Mouse (Mus musculus) limb, embryonic 12.5 days (tissue): Measurements from ENCODE around the gene Gjd2. TPM values are rescaled to one million over a fixed set of nuclear protein-coding genes. Genes with fewer than 3 reads are reported as not detected.

Source experiments
- ATAC-seq: fragments of 200-750 bp; cut with Nextera tagmentation; 2 replicates; pipeline ENCODE4 v1.8.0; 2017; ENCODE audit warnings: low read depth, moderate TSS enrichment; ENCODE audit not compliant: insufficient number of reproducible peaks, insufficient read depth, low FRiP score, low TSS enrichment
- H3K27ac ChIP-seq: fragments of 300-500 bp; sonication (generic); 2 replicates; pipeline ENCODE4 v1.5.1; 2016; ENCODE audit warnings: mild to moderate bottlenecking, moderate library complexity
- H3K27me3 ChIP-seq: fragments of 300-500 bp; sonication (generic); 2 replicates; pipeline ENCODE4 v1.6.1; 2016; ENCODE audit warnings: mild to moderate bottlenecking, moderate library complexity
- H3K36me3 ChIP-seq: fragments of 300-500 bp; sonication (generic); 2 replicates; pipeline ENCODE4 v1.6.1; 2016; ENCODE audit warnings: mild to moderate bottlenecking, moderate library complexity
- H3K4me1 ChIP-seq: fragments of 300-500 bp; sonication (generic); replicated peaks from 2 replicates; pipeline ENCODE4 v1.6.1; 2016
- H3K4me2 ChIP-seq: fragments of 300-500 bp; sonication (generic); 2 replicates; pipeline ENCODE4 v1.6.1; 2016; ENCODE audit warnings: mild to moderate bottlenecking, moderate library complexity
- H3K4me3 ChIP-seq: fragments of 300-500 bp; sonication (generic); replicated peaks from 2 replicates; pipeline ENCODE4 v1.5.1; 2016; ENCODE audit warnings: mild to moderate bottlenecking
- H3K9ac ChIP-seq: fragments of 300-500 bp; sonication (generic); replicated peaks from 2 replicates; pipeline ENCODE4 v1.6.1; 2016; ENCODE audit warnings: mild to moderate bottlenecking, moderate library complexity
- H3K9me3 ChIP-seq: fragments of 300-500 bp; sonication (generic); 2 replicates; pipeline ENCODE4 v1.6.1; 2016; ENCODE audit warnings: mild to moderate bottlenecking, moderate library complexity
- WGBS: fragments of 180-500 bp; shearing (Covaris S2); methylation state at CpG from one replicate; pipeline ENCODE4 v1.1.7; 2016; 5-methylcytosine and 5-hydroxymethylcytosine counted together
- polyA plus RNA-seq: library from polyadenylated mRNA; unstranded; fragments of >200 nt; fragmentation: Nextera tagmentation; extraction: Ambion mirVana; gene quantifications from 2 replicates; pipeline ENCODE4 v1.2.1, GENCODE M21; 2016

The Gjd2 gene
- polyA plus RNA-seq, 1 experiment from 2014 or later: not detected

GRCm38 (mm10) chr2:114012749-114013211 lies 639 bp downstream of the Gjd2 start:
- Histone ChIP-seq H3K9ac (no peak overlapping the region), H3K4me3 (peak overlapping the region; percentile 44), H3K4me1 (peaks cover 8% of the 10 kb centered on the region), H3K36me3 (no peaks in the 10 kb centered on the region), H3K27me3 (peaks cover 64% of the 10 kb centered on the region), H3K9me3 (no peaks in the 10 kb centered on the region), H3K27ac (no peak overlapping the region), H3K4me2 (peak overlapping the region; percentile 76)
- no peak for ATAC-seq
- 4% methylated on average over 19 of the region's 19 CpGs for WGBS

GRCm38 (mm10) chr2:114011838-114012237 lies 1.6 kb downstream of the Gjd2 start:
- 53% methylated on average over 4 of the region's 4 CpGs for WGBS
- 0 out of 2 replicates have a peak, but pooled peaks have one; percentile 24 for ATAC-seq

GRCm38 (mm10) chr2:114008321-114008720 lies 5.1 kb downstream of the Gjd2 start:
- Histone ChIP-seq H3K27ac (no peak overlapping the region), H3K9me3 (no peaks in the 10 kb centered on the region), H3K9ac (no peak overlapping the region), H3K4me3 (no peak overlapping the region), H3K4me2 (no peak overlapping the region), H3K4me1 (peaks cover 2% of the 10 kb centered on the region), H3K27me3 (peaks cover 26% of the 10 kb centered on the region), H3K36me3 (no peaks in the 10 kb centered on the region)
- no peak for ATAC-seq
- 81% methylated on average over 2 of the region's 2 CpGs for WGBS

More at GRCm38 (mm10) chr2:114011838-114012237, 1.6 kb downstream of the Gjd2 start:
- Histone ChIP-seq H3K27ac (no peak overlapping the region), H3K4me1 (peaks cover 8% of the 10 kb centered on the region), H3K4me3 (no peak overlapping the region), H3K27me3 (peaks cover 56% of the 10 kb centered on the region), H3K9me3 (no peaks in the 10 kb centered on the region), H3K9ac (no peak overlapping the region), H3K36me3 (no peaks in the 10 kb centered on the region), H3K4me2 (no peak overlapping the region)

- Histone ChIP-seq H3K9me3 (no peaks in the 10 kb centered on the region), H3K4me1 (no peaks in the 10 kb centered on the region), H3K27me3 (no peaks in the 10 kb centered on the region), H3K27ac (no peak overlapping the region), H3K36me3 (no peaks in the 10 kb centered on the region), H3K4me3 (no peak overlapping the region), H3K9ac (no peak overlapping the region), H3K4me2 (no peak overlapping the region)
- ATAC-seq: no peak
- 81% methylated on average over 8 of the region's 8 CpGs for WGBS
Measured at GRCm38 (mm10) chr2:113997484-113997883, 15.9 kb downstream of the Gjd2 start.

GRCm38 (mm10) chr2:113996930-113997329 lies 16.5 kb downstream of the Gjd2 start:
- H3K36me3 ChIP-seq: no peaks in the 10 kb centered on the region
- no peaks in the 10 kb centered on the region for H3K9me3 ChIP-seq
- no peak for ATAC-seq
- no peak overlapping the region for H3K4me3 ChIP-seq
- H3K4me2 ChIP-seq: no peak overlapping the region
- H3K9ac ChIP-seq: no peak overlapping the region
- no peaks in the 10 kb centered on the region for H3K4me1 ChIP-seq
- no peak overlapping the region for H3K27ac ChIP-seq
- no peaks in the 10 kb centered on the region for H3K27me3 ChIP-seq

- no peaks in the 10 kb centered on the region for H3K36me3 ChIP-seq
- ATAC-seq: no peak
Measured at GRCm38 (mm10) chr2:113984890-113985289, 28.5 kb downstream of the Gjd2 start.

GRCm38 (mm10) chr2:113980664-113981063 lies 32.8 kb downstream of the Gjd2 start:
- H3K4me3 ChIP-seq: no peak overlapping the region
- H3K36me3 ChIP-seq: no peaks in the 10 kb centered on the region
- H3K27me3 ChIP-seq: peaks cover 4% of the 10 kb centered on the region; the same call in 1 of the 2 replicates
- H3K9ac ChIP-seq: no peak overlapping the region
- no peak overlapping the region for H3K4me2 ChIP-seq
- no peak for ATAC-seq
- WGBS: 69% methylated on average over 8 of the region's 8 CpGs
- H3K4me1 ChIP-seq: no peaks in the 10 kb centered on the region
- H3K27ac ChIP-seq: no peak overlapping the region
- H3K9me3 ChIP-seq: no peaks in the 10 kb centered on the region

More at GRCm38 (mm10) chr2:113984890-113985289, 28.5 kb downstream of the Gjd2 start:
- H3K9me3 ChIP-seq: no peaks in the 10 kb centered on the region
- H3K9ac ChIP-seq: no peak overlapping the region
- WGBS: 76% methylated on average over 2 of the region's 2 CpGs
- H3K27ac ChIP-seq: no peak overlapping the region
- H3K4me2 ChIP-seq: no peak overlapping the region
- H3K4me1 ChIP-seq: no peaks in the 10 kb centered on the region
- H3K27me3 ChIP-seq: peaks cover 4% of the 10 kb centered on the region; the same call in 1 of the 2 replicates
- H3K4me3 ChIP-seq: no peak overlapping the region

GRCm38 (mm10) chr2:113978151-113978771 lies 35.2 kb downstream of the Gjd2 start:
- no peak overlapping the region for H3K9ac ChIP-seq
- H3K4me3 ChIP-seq: no peak overlapping the region
- no peaks in the 10 kb centered on the region for H3K4me1 ChIP-seq
- ATAC-seq: no peak
- H3K36me3 ChIP-seq: no peaks in the 10 kb centered on the region
- no peaks in the 10 kb centered on the region for H3K9me3 ChIP-seq
- peaks cover 4% of the 10 kb centered on the region; the same call in 1 of the 2 replicates for H3K27me3 ChIP-seq
- H3K4me2 ChIP-seq: no peak overlapping the region
- no peak overlapping the region for H3K27ac ChIP-seq
- 65% methylated on average over 5 of the region's 5 CpGs for WGBS

GRCm38 (mm10) chr2:113973950-113974349 lies 39.5 kb downstream of the Gjd2 start:
- no peak overlapping the region for H3K4me3 ChIP-seq
- no peak for ATAC-seq
- no peaks in the 10 kb centered on the region for H3K36me3 ChIP-seq
- no peak overlapping the region for H3K9ac ChIP-seq
- no peaks in the 10 kb centered on the region for H3K27me3 ChIP-seq
- H3K4me1 ChIP-seq: no peaks in the 10 kb centered on the region
- H3K9me3 ChIP-seq: no peaks in the 10 kb centered on the region
- H3K27ac ChIP-seq: no peak overlapping the region
- no peak overlapping the region for H3K4me2 ChIP-seq
- 71% methylated on average over 7 of the region's 7 CpGs for WGBS

- Histone ChIP-seq H3K9ac (no peak overlapping the region), H3K4me1 (no peaks in the 10 kb centered on the region), H3K4me2 (no peak overlapping the region), H3K9me3 (no peaks in the 10 kb centered on the region), H3K27me3 (no peaks in the 10 kb centered on the region), H3K36me3 (no peaks in the 10 kb centered on the region), H3K4me3 (no peak overlapping the region), H3K27ac (no peak overlapping the region)
- 32% methylated on average over 4 of the region's 4 CpGs for WGBS
- no peak for ATAC-seq
Measured at GRCm38 (mm10) chr2:113966421-113966820, 47.0 kb downstream of the Gjd2 start.
